Mouse (Mus musculus): ENCODE results near the gene Lum. TPM values are rescaled to one million over a fixed set of nuclear protein-coding genes. Genes with fewer than 3 reads are reported as not detected.

The Lum gene
- 1.2 and 1.9 TPM in 2 replicates for polyA plus RNA-seq (2012; rRNA removed; ENCODE audit: low replicate concordance)

GRCm38 (mm10) chr10:97564957-97565856, at the start of gene Lum:
Gene Lum, plus strand, starts transcription at chr10:97565128.

GRCm38 (mm10) chr10:97606579-97606978, 41.7 kb downstream of the Lum start, which contains the start of gene Kera:
Gene Kera, plus strand, starts transcription at chr10:97606879.

Other genes with a start within 250 kb of the Lum start
- gene Dcn, start 85.5 kb upstream of the Lum start, polyA plus RNA-seq (2012; rRNA removed; ENCODE audit: low replicate concordance) = 18.8 and 25.6 TPM in 2 replicates
- not detected in 2 replicates for gene Kera, start 41.8 kb downstream of the Lum start, polyA plus RNA-seq (2012; rRNA removed; ENCODE audit: low replicate concordance)
- gene Epyc, start 78.9 kb downstream of the Lum start, polyA plus RNA-seq (2012; rRNA removed; ENCODE audit: low replicate concordance) = not detected in 2 replicates
- gene Ccer1, start 127.9 kb downstream of the Lum start, polyA plus RNA-seq (2012; rRNA removed; ENCODE audit: low replicate concordance) = not detected in 2 replicates
- gene C030005K15Rik, start 161.6 kb downstream of the Lum start, polyA plus RNA-seq (2012; rRNA removed; ENCODE audit: low replicate concordance) = not detected in 2 replicates

Data from duodenum, adult 2 months (tissue).